Mouse (Mus musculus) neutrophil, adult 83 days (primary cell): ENCODE measurements around the gene Krt13. TPM values are rescaled to one million over a fixed set of nuclear protein-coding genes. Genes with fewer than 3 reads are reported as not detected.

ENCODE experiments used
- total RNA-seq, 2 experiments: library from RNA; stranded (reverse); gene quantifications; one replicate each; pipeline ENCODE4 v1.2.4; 2023

Krt13 gene
- total RNA-seq, result not detected

DNA sequence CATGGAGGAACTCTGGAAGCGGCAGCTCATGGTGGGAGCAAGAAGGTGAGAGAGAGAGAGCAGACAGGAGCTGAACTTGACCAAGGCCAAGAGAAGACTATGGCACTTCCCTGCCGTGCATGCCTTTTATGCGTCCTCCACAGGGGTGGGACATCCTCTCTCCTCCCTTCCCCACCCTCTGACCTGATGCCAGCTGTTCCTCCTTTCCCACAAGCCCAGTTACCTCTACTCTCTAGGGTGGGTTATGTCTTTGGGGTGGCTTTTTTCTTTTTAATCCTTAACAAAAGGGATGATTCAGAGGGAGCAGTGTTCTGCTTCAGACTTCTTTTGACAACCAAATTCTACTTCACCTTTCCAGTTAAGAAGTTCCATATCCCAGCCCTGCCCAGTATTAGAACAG, at the start of gene Krt13:
Gene Krt13, minus strand, starts transcription at position 101 of the 400 bp plus-strand sequence.

DNA sequence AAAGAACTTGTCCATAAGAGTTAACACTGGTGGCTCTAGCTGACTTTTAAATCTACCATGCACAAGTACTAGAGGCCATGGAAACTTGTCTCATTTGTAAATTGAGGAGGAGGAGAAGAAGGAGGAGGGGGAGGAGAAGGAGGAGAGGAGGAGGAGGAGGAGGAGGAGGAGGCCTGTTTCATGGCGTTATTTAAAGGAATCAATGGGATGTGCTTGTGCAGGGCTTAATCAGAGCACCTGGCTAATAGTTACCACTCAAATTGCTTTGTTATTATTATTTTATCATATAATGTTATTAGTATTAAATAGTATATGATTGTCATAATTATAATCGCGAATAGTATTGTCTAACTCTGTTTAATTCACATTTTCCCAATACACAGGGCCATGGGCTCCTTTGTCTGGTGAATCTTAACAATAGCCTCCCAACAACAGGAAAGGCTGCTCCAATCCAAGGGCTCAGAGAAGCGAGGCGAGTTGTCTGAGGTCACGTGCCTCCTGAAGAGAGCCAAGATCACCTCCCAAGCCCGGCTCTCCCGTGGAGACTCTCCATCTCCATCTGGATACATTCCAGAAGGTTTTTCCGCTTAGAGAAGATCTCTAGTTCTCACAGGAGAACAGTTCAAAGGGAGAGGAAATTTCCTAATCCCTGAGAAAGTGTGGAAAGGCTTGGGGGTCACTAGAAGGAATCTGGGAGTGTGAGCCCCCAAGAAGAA, 27.4 kb upstream of the Krt13 start, which contains the start of gene Krt19:
Gene Krt19, minus strand, starts transcription at position 51 of the 716 bp plus-strand sequence.

DNA sequence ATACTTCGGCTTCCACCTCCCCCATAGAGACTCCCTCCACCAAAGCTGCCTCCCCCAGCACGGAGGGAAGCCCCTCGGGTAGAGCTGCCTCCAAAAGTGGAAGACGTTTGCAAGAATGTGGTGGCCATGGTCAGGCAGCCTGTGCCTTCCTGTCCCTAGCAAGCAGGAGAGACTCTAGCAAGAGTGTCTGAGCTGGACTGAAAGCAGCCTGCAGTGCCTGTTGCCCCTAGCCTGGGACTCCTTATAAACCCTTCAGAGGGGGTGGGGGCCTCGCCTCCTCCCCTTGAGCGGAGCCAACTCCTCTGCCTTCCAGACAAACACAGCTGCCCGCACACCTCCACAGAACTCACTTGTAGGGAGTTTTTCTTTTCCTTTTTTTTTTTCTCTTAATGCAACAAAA, 14.4 kb upstream of the Krt13 start, which contains the start of gene Krt15:
Gene Krt15, minus strand, starts transcription at position 198 of the 400 bp plus-strand sequence.

DNA sequence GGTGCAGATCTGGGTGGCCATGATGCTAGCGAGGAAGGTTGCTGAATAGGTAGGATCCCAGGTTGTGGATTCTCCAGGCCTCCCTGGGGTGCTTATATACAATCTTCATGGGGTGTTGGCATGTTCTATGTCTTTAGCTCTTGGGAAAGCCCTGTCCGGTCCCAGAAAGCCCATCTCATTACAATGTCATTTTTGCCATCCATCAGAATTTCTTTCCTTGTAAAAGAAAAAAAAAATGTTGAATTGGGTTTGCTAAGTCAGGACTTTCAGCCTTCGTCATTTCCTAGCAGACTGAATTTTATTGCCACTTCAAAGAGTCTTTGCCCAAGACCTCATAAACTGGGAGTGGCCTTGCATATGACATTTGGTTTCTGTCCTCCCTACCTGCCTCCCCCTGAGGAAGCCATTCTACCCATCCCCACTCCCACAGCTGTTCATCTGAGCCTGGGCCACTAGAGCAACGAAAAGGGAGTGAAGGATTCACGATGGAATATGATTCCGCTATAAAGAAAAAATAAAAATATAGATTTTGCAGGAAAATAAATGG, 15.7 kb downstream of the Krt13 start, which contains the start of gene Krt36:
Gene Krt36, minus strand, starts transcription at position 51 of the 547 bp plus-strand sequence.

DNA sequence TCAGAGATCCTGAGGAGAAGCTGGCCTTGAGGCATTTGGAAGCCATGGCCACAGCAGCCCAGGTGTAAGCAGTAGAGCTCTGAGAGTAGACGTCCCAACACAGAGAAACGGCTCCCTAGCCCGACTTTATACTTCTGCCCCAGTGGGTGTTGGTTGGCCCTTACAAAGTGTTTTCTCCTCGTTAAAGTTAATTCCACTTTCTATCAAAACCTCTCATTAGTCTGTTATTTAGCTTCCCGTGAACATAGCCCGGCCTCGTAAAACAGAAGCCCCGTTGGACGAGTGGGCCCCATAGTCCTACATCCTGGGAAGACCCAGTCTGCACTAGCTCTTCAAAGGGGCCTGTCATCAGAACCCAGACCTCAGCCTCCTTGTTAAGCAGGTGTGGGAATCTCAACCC, 25.2 kb downstream of the Krt13 start, which contains the start of gene Krt35:
Gene Krt35, minus strand, starts transcription at position 101 of the 400 bp plus-strand sequence.

DNA sequence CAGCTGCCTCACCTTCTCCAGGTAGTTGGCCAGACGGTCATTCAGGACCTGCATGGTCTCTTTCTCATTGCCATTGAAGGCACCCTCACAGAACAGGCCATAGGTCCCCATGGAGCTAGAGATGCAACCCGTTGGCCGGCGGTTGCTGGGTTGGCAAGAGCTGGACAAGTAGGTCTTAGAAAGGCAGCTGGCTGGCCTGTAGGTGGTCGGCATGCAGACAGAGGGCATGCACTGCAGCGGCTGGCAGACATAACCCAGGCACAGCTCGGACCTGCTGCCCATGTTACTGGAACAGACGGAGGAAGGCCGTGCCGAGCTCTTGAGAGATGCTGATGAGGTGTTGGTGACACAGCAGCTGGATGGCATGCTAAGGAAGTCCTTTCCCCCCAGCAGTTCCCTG, 33.5 kb downstream of the Krt13 start, which contains the start of gene Krt32:
Gene Krt32, minus strand, starts transcription at position 366 of the 400 bp plus-strand sequence.

Other genes starting within 250 kb of the Krt13 start
- gene Krtap9-1, start 248.2 kb downstream of the Krt13 start, total RNA-seq, result not detected
- gene Gm11567, start 242.4 kb downstream of the Krt13 start, total RNA-seq, result not detected
- gene Krtap31-1, start 213.6 kb downstream of the Krt13 start, total RNA-seq, result not detected
- gene Gm11565, start 206.8 kb downstream of the Krt13 start, total RNA-seq, result not detected
- gene Krtap31-2, start 185.3 kb downstream of the Krt13 start, total RNA-seq, result not detected
- not detected for gene Krtap9-5, start 173.1 kb downstream of the Krt13 start, total RNA-seq
- not detected for gene Krtap29-1, start 142.5 kb downstream of the Krt13 start, total RNA-seq
- gene Krtap16-1, start 135.0 kb downstream of the Krt13 start, total RNA-seq, result not detected
- gene Krtap17-1, start 127.6 kb downstream of the Krt13 start, total RNA-seq, result not detected
- gene Krt33a, start 105.4 kb downstream of the Krt13 start, total RNA-seq, result not detected
- not detected for gene Krt33b, start 91.7 kb downstream of the Krt13 start, total RNA-seq
- not detected for gene Krt34, start 80.0 kb downstream of the Krt13 start, total RNA-seq
- gene Krt31, start 71.0 kb downstream of the Krt13 start, total RNA-seq, result not detected
- gene Krt32, start 33.3 kb downstream of the Krt13 start, total RNA-seq, result not detected
- not detected for gene Krt35, start 25.3 kb downstream of the Krt13 start, total RNA-seq
- gene Krt36, start 15.9 kb downstream of the Krt13 start, total RNA-seq, result not detected
- not detected for gene Krt15, start 14.4 kb upstream of the Krt13 start, total RNA-seq
- gene Krt19, start 27.1 kb upstream of the Krt13 start, total RNA-seq, result not detected
- not detected for gene Krt9, start 71.7 kb upstream of the Krt13 start, total RNA-seq
- not detected for gene Krt14, start 86.0 kb upstream of the Krt13 start, total RNA-seq
- not detected for gene Krt16, start 127.3 kb upstream of the Krt13 start, total RNA-seq
- not detected for gene Krt17, start 139.5 kb upstream of the Krt13 start, total RNA-seq
- gene Krt42, start 148.3 kb upstream of the Krt13 start, total RNA-seq, result not detected
- 1,000 to 10,000 TPM; 1,687 to 1,738 TPM for gene Eif1, start 198.3 kb upstream of the Krt13 start, total RNA-seq
- gene Gast, start 212.8 kb upstream of the Krt13 start, total RNA-seq, result not detected
- gene Hap1, start 234.6 kb upstream of the Krt13 start, total RNA-seq, result under 1 TPM; 0.59 to 0.73 TPM